Mouse (Mus musculus): Measurements from ENCODE around the gene Nlrc5. TPM values are rescaled to one million over a fixed set of nuclear protein-coding genes. Genes with fewer than 3 reads are reported as not detected.

Gene Nlrc5
- total RNA-seq, 4 experiments from 2014 or later = 1.7 to 3.1 (median 2.0) TPM

DNA sequence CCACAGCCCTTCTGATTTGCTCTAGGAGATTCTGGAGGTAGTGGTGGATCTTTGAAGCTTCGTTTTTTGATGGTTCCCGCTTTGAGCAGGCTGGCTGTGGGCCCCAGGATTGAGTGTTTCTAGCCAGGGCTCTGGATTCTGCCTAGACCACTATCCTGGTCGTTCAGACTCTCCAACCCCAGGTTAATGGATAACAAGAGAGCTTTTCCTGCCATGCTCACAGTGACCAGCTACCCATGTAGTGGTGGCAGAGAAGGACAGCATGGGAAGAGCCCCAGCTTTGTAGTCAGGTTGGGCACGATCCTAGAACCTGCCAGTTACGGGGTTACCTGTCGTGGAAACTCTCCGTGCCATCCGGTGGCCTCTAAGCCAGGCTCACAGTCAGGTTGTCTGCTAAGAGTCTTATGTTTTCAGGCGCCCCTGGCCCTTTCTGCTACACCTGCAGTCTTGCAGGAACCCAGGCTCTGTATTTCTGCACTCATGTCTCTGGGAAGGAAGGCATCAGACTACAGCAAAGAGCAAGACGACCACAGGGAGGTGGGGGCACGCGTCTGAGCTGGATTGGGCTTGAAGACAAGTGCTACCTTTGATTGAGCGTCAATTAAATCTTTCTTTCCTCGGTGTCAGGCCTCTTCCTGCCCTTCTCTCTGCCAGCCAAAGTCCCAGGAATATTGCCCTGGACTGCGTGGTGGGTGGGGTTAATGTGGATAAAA, 132.4 kb downstream of the Nlrc5 start:
- no peak for DNase-seq (ENCODE audit: low spot score)

DNA sequence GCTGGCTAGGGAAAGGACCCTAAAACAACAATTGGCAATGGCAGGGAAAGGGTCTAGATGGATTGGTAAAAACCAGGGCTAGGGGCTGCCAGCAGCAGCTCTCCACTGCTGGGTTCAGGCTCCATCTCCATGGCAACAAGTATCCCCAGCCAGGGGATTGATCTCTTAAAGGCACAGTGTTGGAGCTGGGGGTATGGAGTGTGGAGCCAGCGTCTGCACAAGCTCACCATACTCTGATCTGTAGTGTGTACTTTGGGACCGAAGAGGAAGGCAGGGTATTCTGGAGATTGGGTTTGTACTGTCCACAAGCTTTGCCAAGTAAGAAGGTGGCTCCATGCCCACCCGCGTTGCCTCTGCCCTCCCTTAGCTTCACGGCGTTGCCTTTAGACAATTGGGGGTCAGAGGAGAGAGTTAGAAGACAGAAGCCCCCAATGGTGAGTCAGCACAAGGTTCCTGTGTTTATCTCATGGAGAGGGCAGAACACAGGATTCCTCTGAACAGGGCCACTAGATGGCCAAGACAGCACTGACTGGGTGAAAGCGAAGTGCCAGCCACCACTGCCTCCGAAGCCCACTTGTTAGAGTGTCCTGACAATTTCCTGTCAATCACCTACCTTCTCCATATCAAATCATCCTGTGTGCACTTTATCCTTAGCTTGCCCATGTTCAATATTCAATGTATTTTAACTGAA, 133.1 kb downstream of the Nlrc5 start:
- DNase-seq (ENCODE audit: low spot score) = no peak

DNA sequence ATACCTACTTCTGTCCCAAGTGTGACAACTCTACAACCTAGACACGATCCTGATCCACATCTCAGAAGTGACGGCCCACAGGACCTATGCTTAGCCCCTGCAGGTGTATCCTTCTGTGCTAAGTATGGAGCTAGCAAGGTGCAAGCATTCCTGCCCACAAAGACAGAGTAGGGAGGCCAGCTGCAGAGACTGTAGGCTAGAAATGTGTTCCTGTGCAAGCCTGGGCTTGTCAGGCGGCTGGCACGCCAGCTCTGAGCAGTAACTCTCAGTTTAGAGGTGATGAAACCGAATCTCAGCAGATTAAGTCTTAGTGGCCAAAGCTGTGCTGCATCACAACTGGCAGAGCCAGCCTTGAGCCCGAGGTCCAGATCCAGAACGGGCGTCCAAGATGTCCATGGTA, 133.9 kb downstream of the Nlrc5 start:
- no peak for DNase-seq (ENCODE audit: low spot score)

DNA sequence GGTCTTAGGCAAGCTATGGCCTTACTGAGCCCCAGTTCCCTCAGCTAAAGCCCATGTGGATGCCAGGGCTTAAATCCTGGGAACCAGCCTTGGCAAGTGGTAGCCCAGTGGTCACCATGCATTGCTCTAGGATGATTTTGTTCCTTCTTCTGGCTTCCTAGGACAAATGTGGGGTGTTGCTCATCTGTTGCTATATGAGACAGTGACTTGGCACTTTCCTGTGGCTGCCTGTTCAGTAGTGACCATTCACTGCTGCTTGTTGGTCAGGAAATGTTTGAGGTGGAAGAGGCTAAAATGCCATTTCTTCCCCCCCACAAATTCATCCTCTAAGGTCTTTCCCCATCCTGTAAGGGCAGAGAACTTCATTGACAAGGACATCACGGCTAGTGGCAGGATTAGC, 135.3 kb downstream of the Nlrc5 start:
- DNase-seq (ENCODE audit: low spot score) = no peak

DNA sequence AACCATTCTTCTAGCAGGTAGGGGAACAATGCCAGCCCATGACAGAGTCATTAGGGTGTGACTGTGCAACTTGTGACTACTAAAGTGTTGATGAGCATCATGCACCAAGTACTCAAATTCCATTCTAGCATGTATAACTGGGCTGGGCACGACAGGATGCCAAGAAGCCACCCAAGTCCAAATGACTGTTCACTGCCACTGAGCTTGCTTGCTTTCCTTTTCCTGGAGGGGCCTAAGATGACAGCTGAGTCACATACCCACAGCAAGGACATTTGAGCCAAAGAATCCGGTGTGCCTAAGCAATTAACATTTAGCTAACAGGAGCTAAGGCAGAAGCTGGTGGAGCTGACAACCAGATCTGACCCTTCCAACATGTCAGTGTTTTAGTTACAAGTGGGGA, 137.7 kb downstream of the Nlrc5 start:
- no peak for DNase-seq (ENCODE audit: low spot score)

DNA sequence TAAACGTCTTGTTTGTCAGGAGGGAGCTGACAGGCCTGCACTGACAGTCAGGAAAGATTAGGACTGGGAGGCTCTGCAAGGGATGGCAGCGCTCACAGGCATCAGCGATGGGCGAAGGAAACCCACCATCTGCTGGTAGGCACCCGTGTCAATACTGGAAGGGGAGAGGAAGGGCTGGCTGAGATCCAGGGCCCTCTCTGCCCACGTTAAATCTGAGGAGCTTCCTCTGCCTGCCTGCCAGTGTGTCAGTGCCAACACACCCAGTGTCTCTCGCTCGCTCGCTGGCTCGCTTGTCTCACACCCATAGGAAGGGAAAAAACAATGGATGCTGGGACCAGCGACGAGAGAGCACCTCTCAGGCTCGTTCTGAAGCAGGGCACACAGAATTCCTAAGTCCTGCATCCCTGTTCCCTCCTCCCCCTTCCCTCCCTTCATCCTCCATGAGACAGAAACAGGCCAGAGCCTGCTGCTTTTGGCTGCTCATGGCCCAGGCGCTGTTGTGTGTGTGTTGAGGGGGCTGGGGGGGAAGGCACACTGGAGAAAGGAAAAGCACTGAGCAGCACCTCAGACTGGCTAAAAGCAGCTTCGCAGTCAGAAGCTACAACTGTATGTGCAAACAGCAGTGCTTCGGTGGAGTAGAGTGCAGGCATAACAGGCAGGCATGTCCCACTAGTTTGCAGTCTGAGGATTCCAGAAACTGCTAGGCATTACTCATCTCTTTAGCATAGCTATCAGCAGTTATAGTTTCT, 140.2 kb downstream of the Nlrc5 start:
- no peak for DNase-seq (ENCODE audit: low spot score)

DNA sequence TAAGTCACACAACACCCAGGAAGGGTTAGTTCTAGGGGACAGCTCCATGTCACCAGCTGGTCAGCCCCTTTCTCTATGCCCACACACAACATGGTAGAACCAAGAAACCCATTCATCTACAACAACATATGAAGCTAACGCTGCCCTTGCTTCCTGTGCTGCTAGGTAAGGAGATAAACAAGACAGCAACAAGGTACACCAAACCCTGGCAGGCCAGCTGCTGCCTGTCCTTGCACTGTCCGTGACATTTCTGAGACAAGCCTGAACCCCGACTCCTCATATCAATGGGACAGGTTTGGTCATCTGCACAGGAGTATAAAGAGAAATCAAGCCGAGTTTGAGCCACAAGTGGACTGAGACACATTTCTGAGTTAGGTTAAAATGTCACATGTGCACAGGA, 141.0 kb downstream of the Nlrc5 start:
- DNase-seq (ENCODE audit: low spot score) = no peak

Small RNA genes within 50 kb of the gene (microRNA-seq; reads per million reads assigned to microRNA genes)
- gene Mir7072 = not detected

Other genes starting within 250 kb of the Nlrc5 start
- gene Nup93, start 219.8 kb upstream of the Nlrc5 start, total RNA-seq (2022) = 10 to 100 TPM; 12.4 to 17.9 (median 15.4) TPM
- gene Slc12a3, start 105.2 kb upstream of the Nlrc5 start, total RNA-seq (2022) = under 1 TPM in 3 of 4 experiments, not detected in 1; 0.09 to 0.47 (median 0.11) TPM
- gene Herpud1, start 47.9 kb upstream of the Nlrc5 start, total RNA-seq (2022) = 100 to 1,000 TPM; 233 to 419 (median 274) TPM
- 1 to 10 TPM; 3.7 to 5.0 (median 4.5) TPM for gene Cpne2, start 98.6 kb downstream of the Nlrc5 start, total RNA-seq (2022)
- 10 to 100 TPM in 1 of 4 experiments, 1 to 10 TPM in 3; 8.9 to 10.5 (median 9.5) TPM for gene Rspry1, start 167.6 kb downstream of the Nlrc5 start, total RNA-seq (2022)
- 10 to 100 TPM; 19.1 to 25.6 (median 19.5) TPM for gene Fam192a, start 167.6 kb downstream of the Nlrc5 start, total RNA-seq (2022)
- gene Arl2bp, start 232.2 kb downstream of the Nlrc5 start, total RNA-seq (2022) = 100 to 1,000 TPM in 2 of 4 experiments, 10 to 100 TPM in 2; 83.0 to 101 (median 92.4) TPM